Mouse (Mus musculus) splenic B cell, adult 2 months (primary cell): ENCODE results near the gene Zfp688.
"Not testable (repeated sequence)": the region's sequence is repeated elsewhere in the genome, so short reads cannot be mapped to it uniquely, and the experiment has no call there.

Experiments
- DNase-seq: peaks from one replicate; pipeline ENCODE4 v3.0.0-alpha.2; 2011; ENCODE audit warnings: low read depth, low spot score
- H3K27me3 ChIP-seq: 2 replicates; pipeline ENCODE4 v1.6.1; 2012; ENCODE audit warnings: mild to moderate bottlenecking, low read length, moderate library complexity, mixed read lengths; ENCODE audit not compliant: control insufficient read depth, poor library complexity, insufficient read depth, severe bottlenecking
- H3K36me3 ChIP-seq: 2 replicates; pipeline ENCODE4 v1.6.1; 2012; ENCODE audit warnings: mild to moderate bottlenecking, low read length, moderate library complexity, mixed read lengths; ENCODE audit not compliant: control insufficient read depth, poor library complexity, insufficient read depth, severe bottlenecking

Gene Zfp688

DNA sequence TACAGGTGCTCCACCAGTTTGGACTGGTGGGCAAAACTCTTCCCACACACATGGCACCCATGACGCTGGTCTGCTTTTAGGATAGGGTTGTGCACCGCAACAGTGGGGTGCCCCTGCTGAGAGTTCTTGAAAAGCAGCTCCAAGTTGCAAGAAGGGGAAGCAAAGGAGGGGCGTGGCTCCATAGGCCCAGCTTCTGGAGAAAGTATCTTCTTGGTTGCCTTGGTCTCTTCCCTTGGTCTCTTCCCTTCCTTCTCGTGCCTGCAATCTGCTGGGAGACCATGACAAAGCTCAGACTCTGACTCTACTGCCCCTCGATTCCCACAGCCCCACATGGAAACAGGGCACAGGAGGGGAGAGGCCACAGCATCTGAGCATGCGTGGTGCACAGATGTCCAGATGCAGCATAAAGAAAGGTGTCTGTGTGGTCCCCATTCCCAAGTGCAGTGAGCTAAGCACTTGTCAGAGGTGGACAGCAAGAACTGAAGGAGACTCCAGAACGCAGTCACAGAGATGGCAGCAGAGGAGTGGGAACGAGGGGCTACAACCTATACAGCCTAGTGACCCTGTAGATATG is 29.5 kb downstream of the Zfp688 start:
- Histone ChIP-seq H3K36me3 (0 out of 2 replicates have a peak, but pooled peaks cover 2% of the 10 kb centered on the region), H3K27me3 (no peaks in the 10 kb centered on the region)
- peak; percentile 6 for DNase-seq

GRCm38 (mm10) chr7:127391538-127391937 is 30.3 kb downstream of the Zfp688 start:
- DNase-seq: no peak
- H3K27me3 ChIP-seq: no peaks in the 10 kb centered on the region
- H3K36me3 ChIP-seq: 0 out of 2 replicates have a peak, but pooled peaks cover 2% of the 10 kb centered on the region

GRCm38 (mm10) chr7:127390306-127390705 is 31.6 kb downstream of the Zfp688 start:
- Histone ChIP-seq H3K27me3 (no peaks in the 10 kb centered on the region), H3K36me3 (0 out of 2 replicates have a peak, but pooled peaks cover 2% of the 10 kb centered on the region)

GRCm38 (mm10) chr7:127388201-127388600 is 33.7 kb downstream of the Zfp688 start:
- not testable (repeated sequence) for H3K36me3 ChIP-seq, H3K27me3 ChIP-seq, DNase-seq

More at GRCm38 (mm10) chr7:127390306-127390705, 31.6 kb downstream of the Zfp688 start:
- no peak for DNase-seq

GRCm38 (mm10) chr7:127386641-127387392 is 35.1 kb downstream of the Zfp688 start, which contains the start of gene 9130019O22Rik:
TSS of gene 9130019O22Rik (minus strand) at chr7:127387166.
- Histone ChIP-seq H3K36me3 (0 out of 2 replicates have a peak, but pooled peaks cover under 1% of the 10 kb centered on the region), H3K27me3 (no peaks in the 10 kb centered on the region)
- peak; percentile 96 for DNase-seq

GRCm38 (mm10) chr7:127385560-127385959 is 36.3 kb downstream of the Zfp688 start:
- H3K27me3 ChIP-seq, DNase-seq, H3K36me3 ChIP-seq: not testable (repeated sequence)

DNA sequence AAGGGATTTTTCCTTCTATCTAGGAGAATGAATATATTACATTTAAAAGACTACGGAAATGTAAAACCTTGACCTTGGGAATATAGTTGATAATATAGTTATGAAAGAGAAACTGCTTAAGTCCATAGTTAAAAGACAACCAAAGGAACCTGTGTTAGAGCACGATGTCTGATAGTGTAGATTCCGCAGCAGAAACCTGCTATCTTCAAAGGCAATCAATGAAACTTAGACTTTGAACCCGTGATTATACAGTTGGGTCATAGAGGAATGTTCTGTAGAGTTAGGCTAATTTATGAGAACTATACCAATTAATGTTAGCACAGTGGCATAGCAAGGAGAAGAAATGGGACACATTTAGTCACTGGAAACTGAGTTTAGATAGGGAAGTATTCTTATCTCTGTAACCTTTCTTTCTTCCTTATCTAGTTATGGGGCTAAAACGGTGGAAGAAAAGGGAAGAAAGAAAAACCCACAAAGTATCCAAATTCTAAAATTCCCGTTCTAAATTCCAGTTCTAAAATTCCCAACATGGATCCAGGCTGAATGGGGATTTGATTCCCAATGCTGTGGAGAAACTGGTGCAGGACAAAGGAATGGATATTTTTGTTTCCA is 43.5 kb downstream of the Zfp688 start:
- no peaks in the 10 kb centered on the region for H3K36me3 ChIP-seq
- no peak for DNase-seq
- H3K27me3 ChIP-seq: no peaks in the 10 kb centered on the region

DNA sequence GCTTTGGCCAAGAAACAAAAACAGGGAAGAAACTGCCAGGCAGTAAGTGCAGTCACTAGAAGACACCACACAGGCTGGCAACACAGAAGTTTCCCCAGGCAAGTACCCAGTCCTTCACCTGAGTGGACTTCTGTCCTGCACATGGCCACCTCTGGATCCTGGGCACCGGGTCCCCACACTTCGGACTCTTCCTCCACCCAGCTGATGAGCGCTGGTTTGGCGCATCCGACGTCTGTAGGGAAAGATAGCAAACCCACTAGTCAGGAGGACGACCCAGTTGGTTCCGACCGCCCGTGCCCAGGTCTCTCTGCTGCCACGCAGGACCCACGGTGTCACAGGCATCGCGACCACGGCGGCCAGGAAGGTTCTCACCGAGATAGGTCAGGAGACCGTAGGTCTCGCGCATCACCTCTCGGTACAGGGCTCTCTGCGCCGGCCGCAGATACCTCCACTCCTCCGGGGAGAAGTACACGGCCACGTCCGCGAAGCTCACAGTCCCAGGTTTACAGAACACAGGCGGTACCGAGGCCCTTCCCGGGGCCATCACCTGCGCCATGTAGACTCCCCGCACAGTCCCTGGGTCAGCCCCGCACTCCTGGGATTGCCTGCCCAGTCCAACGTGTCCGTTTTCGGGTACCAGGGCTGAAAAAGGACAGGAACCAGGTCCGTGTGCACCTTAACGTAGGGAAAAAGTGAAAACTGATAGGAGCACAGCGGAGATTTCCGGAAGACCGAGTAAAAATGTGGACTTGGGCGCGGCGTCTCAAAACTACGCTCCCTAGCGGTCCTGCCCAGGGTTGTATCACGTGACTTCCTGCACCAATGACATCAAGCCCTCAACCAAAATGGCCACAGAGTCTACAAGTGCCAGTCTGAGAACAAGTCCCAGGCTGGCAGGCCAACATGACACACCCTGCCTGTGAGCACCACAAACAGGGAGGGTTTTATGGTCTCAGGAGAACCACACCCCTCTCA is 46.3 kb downstream of the Zfp688 start, which contains the start of gene Zfp747:
Gene Zfp747, minus strand, starts transcription at position 780 of the 975 bp plus-strand sequence.
- H3K27me3 ChIP-seq, H3K36me3 ChIP-seq: not testable (repeated sequence)
- DNase-seq: peak; percentile 97

- not testable (repeated sequence) for DNase-seq, H3K27me3 ChIP-seq, H3K36me3 ChIP-seq
These were observed 50.0 kb downstream of the Zfp688 start for GRCm38 (mm10) chr7:127371870-127372269.

DNA sequence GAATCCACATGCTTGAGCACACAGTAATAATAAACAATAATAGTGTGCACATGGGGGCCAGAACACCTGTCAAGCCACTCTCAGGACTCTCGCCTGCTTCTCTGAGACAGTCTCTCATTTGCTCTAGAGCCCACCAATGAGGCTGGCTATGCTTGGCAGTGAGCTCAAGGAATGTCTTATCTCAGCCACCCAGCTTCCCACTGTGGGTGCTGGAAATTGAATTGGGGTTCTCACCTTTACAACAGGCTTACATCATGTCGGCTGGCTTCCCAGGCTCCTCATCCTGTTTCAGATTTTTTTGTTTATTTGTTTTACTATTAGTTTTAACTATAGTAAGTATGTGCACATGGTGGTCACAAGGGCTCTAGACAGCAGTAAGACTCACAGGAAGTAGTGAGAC is 50.7 kb downstream of the Zfp688 start:
- Histone ChIP-seq H3K27me3 (no peaks in the 10 kb centered on the region), H3K36me3 (no peaks in the 10 kb centered on the region)
- no peak for DNase-seq
